Comparison of ENCODE assay signal across 8 mouse cellular contexts in genomic region chr7:16263015-16263787, GRCm38 (mm10). TPM values are rescaled to one million over a fixed set of nuclear protein-coding genes. Genes with fewer than 3 reads are reported as not detected.
DNase-seq lines count a peak whose midpoint lies in the region; ATAC-seq lines count a peak whose summit lies in the region.

No protein-coding gene starts in this region.

- ATAC-seq in midbrain, embryonic 16.5 days = no peak
- ATAC-seq in hematopoietic stem cell, adult 5-6 weeks (replicated peaks in 1 of 2; ENCODE audit: insufficient read depth in 1 of 2, low FRiP score in 2 of 2, low TSS enrichment in 1 of 2, low read depth in 1 of 2, poor library complexity in 2 of 2, severe bottlenecking in 2 of 2) = peak; percentile 35 to 49; a peak in 2 of 4 replicates

- intact Hi-C loops in left cerebral cortex, postnatal 25 days (cut with DNase I) = loop anchor here (10.0 kb wide), 1 partner anchor 198 kb away; the partner anchor contains the start of gene Zfp541

- no peak overlapping the region for H3K4me3 ChIP-seq in midbrain, embryonic 10.5 days
- H3K4me3 ChIP-seq in midbrain, embryonic 16.5 days (ENCODE audit: low read depth, low read length) = no peak overlapping the region

- WGBS in midbrain, embryonic 10.5 days = 34% methylated on average over 8 of the region's 8 CpGs
- WGBS in midbrain, embryonic 16.5 days = 32% methylated on average over 8 of the region's 8 CpGs

- peaks cover 15% of the 10 kb centered on the region for H3K9me3 ChIP-seq in midbrain, embryonic 10.5 days (replicated peaks)
- H3K9me3 ChIP-seq in midbrain, embryonic 16.5 days (replicated peaks; ENCODE audit: control insufficient read depth, low read length, poor library complexity, severe bottlenecking) = peaks cover 3% of the 10 kb centered on the region

- no peaks in the 10 kb centered on the region for H3K27me3 ChIP-seq in midbrain, embryonic 10.5 days (ENCODE audit: low read depth, poor library complexity, severe bottlenecking)
- H3K27me3 ChIP-seq in midbrain, embryonic 16.5 days (ENCODE audit: control insufficient read depth, insufficient read depth, low read depth, low read length) = no peaks in the 10 kb centered on the region

- H3K36me3 ChIP-seq in midbrain, embryonic 10.5 days = no peaks in the 10 kb centered on the region
- H3K36me3 ChIP-seq in midbrain, embryonic 16.5 days (ENCODE audit: control insufficient read depth, insufficient read depth, low read length) = no peaks in the 10 kb centered on the region

- H3K27ac ChIP-seq in midbrain, embryonic 10.5 days (replicated peaks) = no peak overlapping the region
- no peak overlapping the region for H3K27ac ChIP-seq in midbrain, embryonic 16.5 days (ENCODE audit: low read length)

- H3K4me1 ChIP-seq in midbrain, embryonic 10.5 days = no peaks in the 10 kb centered on the region
- no peaks in the 10 kb centered on the region for H3K4me1 ChIP-seq in midbrain, embryonic 16.5 days (ENCODE audit: control insufficient read depth, insufficient read depth, low read length)

- H3K4me2 ChIP-seq in midbrain, embryonic 16.5 days (ENCODE audit: low read length) = no peak overlapping the region

- DNase-seq in midbrain, embryonic 10.5 days (ENCODE audit: low spot score) = peak; percentile 68
- DNase-seq in adrenal gland, adult (ENCODE audit: inconsistent age in 2 of 2, low spot score in 1 of 2) = peak; percentile 76 to 88
- peak; percentile 90 for DNase-seq in embryo, embryonic 10.5 days (ENCODE audit: low spot score)
- peak; percentile 80 to 84 for DNase-seq in left cerebral cortex, postnatal 25 days (ENCODE audit: low spot score in 2 of 2)
- DNase-seq in naive thymus-derived CD4-positive, alpha-beta T cell, adult 2 months (ENCODE audit: low read depth) = peak; percentile 92
- peak; percentile 81 for DNase-seq in thymus, postnatal 0 days (ENCODE audit: low spot score)

- no peak overlapping the region for H3K9ac ChIP-seq in midbrain, embryonic 16.5 days (ENCODE audit: low read depth, low read length)

RNA-seq across cellular contexts. Expression of gene C5ar1, which starts 3.9 kb away (rescaled TPM):
- polyA plus RNA-seq in midbrain, embryonic 10.5 days (2016; fragmentation: Nextera tagmentation; extraction: Ambion mirVana) = 0.86 and 1.4 TPM in 2 replicates
- polyA plus RNA-seq in midbrain, embryonic 16.5 days (2015; fragmentation: Nextera tagmentation; extraction: Ambion mirVana) = 1.2 and 1.5 TPM in 2 replicates
- total RNA-seq in hematopoietic stem cell, adult 5-6 weeks (2017) = 4.1 and 5.1 TPM in 2 replicates
- 1 to 10 TPM in 1 of 2 experiments, under 1 TPM in 1; 0.78 to 2.2 TPM for total RNA-seq in left cerebral cortex, postnatal 25 days (2021)
- 1.1 and 1.2 TPM in 2 replicates for polyA plus RNA-seq in thymus, postnatal 0 days (2015; fragmentation: Nextera tagmentation; extraction: Ambion mirVana)

RNA-seq across cellular contexts. Expression of gene Inafm1, which starts 10.2 kb away (rescaled TPM):
- 6.3 and 10.0 TPM in 2 replicates for polyA plus RNA-seq in midbrain, embryonic 10.5 days (2016; fragmentation: Nextera tagmentation; extraction: Ambion mirVana)
- 44.5 and 49.3 TPM in 2 replicates for polyA plus RNA-seq in midbrain, embryonic 16.5 days (2015; fragmentation: Nextera tagmentation; extraction: Ambion mirVana)
- 14.0 and 14.3 TPM in 2 replicates for total RNA-seq in hematopoietic stem cell, adult 5-6 weeks (2017)
- total RNA-seq in left cerebral cortex, postnatal 25 days (2021) = 10 to 100 TPM; 32.5 to 34.8 TPM
- 6.2 and 7.6 TPM in 2 replicates for polyA plus RNA-seq in thymus, postnatal 0 days (2015; fragmentation: Nextera tagmentation; extraction: Ambion mirVana)

RNA-seq across cellular contexts. Expression of gene C5ar2, which starts 19.2 kb away (rescaled TPM):
- 0.04 and 0.10 TPM in 2 replicates for polyA plus RNA-seq in midbrain, embryonic 10.5 days (2016; fragmentation: Nextera tagmentation; extraction: Ambion mirVana)
- 0.06 and 0.14 TPM in 2 replicates for polyA plus RNA-seq in midbrain, embryonic 16.5 days (2015; fragmentation: Nextera tagmentation; extraction: Ambion mirVana)
- 1.2 and 1.3 TPM in 2 replicates for total RNA-seq in hematopoietic stem cell, adult 5-6 weeks (2017)
- total RNA-seq in left cerebral cortex, postnatal 25 days (2021) = under 1 TPM; 0.71 to 0.87 TPM
- 0.04 and 0.14 TPM in 2 replicates for polyA plus RNA-seq in thymus, postnatal 0 days (2015; fragmentation: Nextera tagmentation; extraction: Ambion mirVana)

RNA-seq across cellular contexts. Expression of gene Ccdc9, which starts 23.4 kb away (rescaled TPM):
- polyA plus RNA-seq in midbrain, embryonic 10.5 days (2016; fragmentation: Nextera tagmentation; extraction: Ambion mirVana) = 24.6 and 34.1 TPM in 2 replicates
- 22.1 and 25.4 TPM in 2 replicates for polyA plus RNA-seq in midbrain, embryonic 16.5 days (2015; fragmentation: Nextera tagmentation; extraction: Ambion mirVana)
- 80.8 and 153 TPM in 2 replicates for total RNA-seq in hematopoietic stem cell, adult 5-6 weeks (2017)
- total RNA-seq in left cerebral cortex, postnatal 25 days (2021) = 10 to 100 TPM; 81.6 to 86.9 TPM
- polyA plus RNA-seq in thymus, postnatal 0 days (2015; fragmentation: Nextera tagmentation; extraction: Ambion mirVana) = 15.9 and 21.9 TPM in 2 replicates

RNA-seq across cellular contexts. Expression of gene Dhx34, which starts 41.4 kb away (rescaled TPM):
- 19.9 and 20.2 TPM in 2 replicates for polyA plus RNA-seq in midbrain, embryonic 10.5 days (2016; fragmentation: Nextera tagmentation; extraction: Ambion mirVana)
- 13.6 and 14.3 TPM in 2 replicates for polyA plus RNA-seq in midbrain, embryonic 16.5 days (2015; fragmentation: Nextera tagmentation; extraction: Ambion mirVana)
- total RNA-seq in hematopoietic stem cell, adult 5-6 weeks (2017) = 8.8 and 9.7 TPM in 2 replicates
- total RNA-seq in left cerebral cortex, postnatal 25 days (2021) = 10 to 100 TPM in 1 of 2 experiments, 1 to 10 TPM in 1; 9.5 to 11.1 TPM
- polyA plus RNA-seq in thymus, postnatal 0 days (2015; fragmentation: Nextera tagmentation; extraction: Ambion mirVana) = 18.4 and 18.7 TPM in 2 replicates
